Mouse (Mus musculus) heart, postnatal 0 days (tissue): ENCODE data around the gene Pidd1.

Source experiments
- CTCF ChIP-seq: IDR thresholded peaks from 2 replicates; pipeline ENCODE4 v1.5.1; 2016; ENCODE audit warnings: antibody characterized with exemption, control low read depth, low read depth
- EP300 ChIP-seq: IDR thresholded peaks from 2 replicates; pipeline ENCODE4 v1.6.1; 2016; ENCODE audit warnings: antibody characterized with exemption, low read depth

DNA sequence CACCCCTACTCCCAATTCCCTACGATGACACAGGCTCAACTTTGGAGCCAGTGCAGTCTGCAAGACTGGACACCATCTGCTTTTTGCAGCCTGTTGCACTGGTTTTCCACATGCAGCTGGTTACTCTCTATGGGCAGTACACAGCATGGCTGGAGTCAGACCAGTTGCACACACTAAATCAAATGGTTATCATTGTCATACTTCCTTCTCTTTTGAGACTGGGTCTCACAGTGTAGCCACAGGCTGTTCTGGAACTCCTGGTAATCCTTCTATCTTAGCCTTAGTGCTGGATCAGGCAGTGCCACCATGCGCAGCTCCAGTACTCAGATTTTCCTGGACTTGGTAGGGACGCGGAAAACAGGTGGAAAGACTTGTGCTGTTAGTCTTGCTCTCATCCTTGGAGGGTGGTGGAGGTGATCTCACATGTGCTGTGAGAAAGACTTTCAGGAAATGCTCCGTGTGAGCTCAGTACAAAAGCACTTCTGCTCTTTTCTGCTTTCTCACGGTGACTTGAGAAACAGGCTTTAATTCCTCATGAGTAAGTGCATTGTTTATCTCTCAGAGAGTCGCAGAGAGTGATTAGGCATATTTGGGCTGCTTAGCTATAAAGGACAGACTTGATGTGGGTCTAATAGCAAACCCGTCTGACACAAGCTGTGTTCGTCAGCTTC, 51.1 kb downstream of the Pidd1 start:
- no peak for TF ChIP-seq CTCF
- no peak for TF ChIP-seq EP300
